Mouse (Mus musculus) kidney, adult 2 months (tissue): ENCODE measurements around the gene Qrich2.
"Not testable (repeated sequence)": the region's sequence is repeated elsewhere in the genome, so short reads cannot be mapped to it uniquely, and the experiment has no call there.

ENCODE experiments used
- CTCF ChIP-seq: fragments of 200-500 bp; conservative IDR thresholded peaks from 2 replicates; pipeline ENCODE4 v1.5.1; 2011; ENCODE audit warnings: low read depth, mild to moderate bottlenecking, control low read depth, low read length, moderate library complexity, mixed read lengths; ENCODE audit not compliant: insufficient read depth, insufficient read length
- POLR2A ChIP-seq: fragments of 200-500 bp; IDR thresholded peaks from one replicate; pipeline ENCODE4 v1.6.1; 2011; ENCODE audit warnings: low read depth, low read length, control low read depth

GRCm38 (mm10) chr11:116492507-116492906, 26.5 kb upstream of the Qrich2 start:
- not testable (repeated sequence) for TF ChIP-seq CTCF, POLR2A
